In the genomic region with DNA sequence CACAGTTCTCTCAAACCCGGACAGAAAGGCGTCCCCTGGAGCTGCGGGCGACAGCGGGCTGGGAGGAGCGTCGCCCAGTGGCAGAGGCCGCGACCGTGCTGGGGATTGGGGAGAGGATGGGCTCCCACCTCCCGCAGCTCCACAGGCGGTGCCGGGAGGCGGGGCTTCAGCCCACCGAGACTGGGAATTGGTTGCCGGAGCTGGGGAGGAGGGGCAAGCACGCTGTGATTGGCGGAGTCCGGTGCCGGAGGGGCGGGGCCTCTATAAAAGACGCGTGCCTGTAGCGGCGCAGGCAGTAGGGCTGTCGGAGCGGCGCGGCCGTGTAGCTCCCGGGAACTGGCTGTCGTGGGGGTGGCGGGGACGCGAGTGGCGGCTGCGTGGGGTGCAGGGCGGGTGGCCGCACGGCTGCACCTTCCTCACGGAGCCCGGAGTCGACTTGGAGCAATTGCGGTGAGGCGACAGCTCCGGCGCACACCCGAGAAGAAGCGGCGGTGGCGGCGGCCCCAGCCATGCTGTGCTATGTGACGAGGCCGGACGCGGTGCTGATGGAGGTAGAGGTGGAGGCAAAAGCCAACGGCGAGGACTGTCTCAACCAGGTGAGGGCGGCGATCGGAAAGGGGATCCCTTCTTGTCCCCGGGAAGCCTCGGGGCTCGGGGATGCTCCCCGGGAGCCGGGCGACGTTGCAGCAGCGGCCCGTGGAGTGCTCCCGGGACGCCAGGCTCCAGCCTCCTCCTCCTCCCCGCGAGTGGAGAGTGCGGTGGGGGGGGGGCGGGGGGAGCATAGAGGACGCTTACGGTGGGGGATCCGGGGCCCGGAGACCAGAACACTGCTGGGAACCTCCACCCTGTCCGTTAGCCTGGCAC, we compare ENCODE assay signal across 8 mouse cellular contexts. TPM values are rescaled to one million over a fixed set of nuclear protein-coding genes. Genes with fewer than 3 reads are reported as not detected.
DNase-seq lines count a peak whose midpoint lies in the region; ATAC-seq and TF ChIP-seq lines count a peak whose summit lies in the region.

TSS of gene Mylip (plus strand) at position 295 of the 864 bp plus-strand sequence.

- intact Hi-C loops in heart, adult 2 months (cut with DNase I), result loop anchor here (1.0 to 5.0 kb wide), 5 partner anchors 53 to 357 kb away; no protein-coding TSS in a partner anchor

- no peaks in the 10 kb centered on the region for H3K9me3 ChIP-seq in embryonic facial prominence, embryonic 14.5 days (ENCODE audit: control insufficient read depth, low read length)
- H3K9me3 ChIP-seq in limb, embryonic 12.5 days, result no peaks in the 10 kb centered on the region
- H3K9me3 ChIP-seq in midbrain, embryonic 14.5 days (ENCODE audit: control insufficient read depth, low read length), result no peaks in the 10 kb centered on the region

- TF ChIP-seq CTCF in bone marrow, adult 2 months (IDR thresholded peaks at IDR 0.05; ENCODE audit: control insufficient read depth, insufficient read depth, low read length), result peak; percentile 22; the same call in 1 of the 2 replicates
- peak; percentile 75 for TF ChIP-seq CTCF in heart, adult 2 months (IDR thresholded peaks at IDR 0.05)

- peak within 1 kb of the TSS; percentile 87 for H3K9ac ChIP-seq in embryonic facial prominence, embryonic 14.5 days (ENCODE audit: low read depth, low read length)
- peak within 1 kb of the TSS; percentile 92 for H3K9ac ChIP-seq in heart, adult 2 months (ENCODE audit: low read depth, low read length)
- H3K9ac ChIP-seq in limb, embryonic 12.5 days (replicated peaks), result peak within 1 kb of the TSS; percentile 89
- peak within 1 kb of the TSS; percentile 74 for H3K9ac ChIP-seq in midbrain, embryonic 14.5 days (replicated peaks; ENCODE audit: low read length)

- 0 out of 2 replicates have a peak, but pooled peaks have one; percentile 49 for TF ChIP-seq EP300 in heart, adult 2 months (IDR thresholded peaks at IDR 0.05; ENCODE audit: insufficient read depth, low read depth, low read length)

- peaks cover 3% of the 10 kb centered on the region; the same call in 1 of the 2 replicates for H3K36me3 ChIP-seq in embryonic facial prominence, embryonic 14.5 days (ENCODE audit: control insufficient read depth, insufficient read depth, low read length)
- H3K36me3 ChIP-seq in heart, adult 2 months (ENCODE audit: control insufficient read depth, insufficient read depth, low read length), result peaks cover 21% of the 10 kb centered on the region
- peaks cover 7% of the 10 kb centered on the region; the same call in 1 of the 2 replicates for H3K36me3 ChIP-seq in limb, embryonic 12.5 days
- H3K36me3 ChIP-seq in midbrain, embryonic 14.5 days (ENCODE audit: control insufficient read depth, insufficient read depth, low read length), result no peaks in the 10 kb centered on the region

- peaks cover 2% of the 10 kb centered on the region for H3K79me2 ChIP-seq in heart, adult 2 months (replicated peaks; ENCODE audit: control insufficient read depth, insufficient read depth, low read length)

- H3K27ac ChIP-seq in bone marrow, adult 2 months (ENCODE audit: control insufficient read depth, insufficient read depth, low read depth, low read length, poor library complexity), result peak within 1 kb of the TSS; percentile 79
- H3K27ac ChIP-seq in embryonic facial prominence, embryonic 14.5 days (replicated peaks; ENCODE audit: low read depth, low read length), result peak within 1 kb of the TSS; percentile 90
- peak within 1 kb of the TSS; percentile 91 for H3K27ac ChIP-seq in heart, adult 2 months
- peak within 1 kb of the TSS; percentile 94 for H3K27ac ChIP-seq in limb, embryonic 12.5 days
- H3K27ac ChIP-seq in midbrain, embryonic 14.5 days (replicated peaks; ENCODE audit: low read depth, low read length), result peak within 1 kb of the TSS; percentile 71

- peak; percentile 94 for ATAC-seq in embryonic facial prominence, embryonic 14.5 days (ENCODE audit: low read depth)
- peak; percentile 94 for ATAC-seq in limb, embryonic 12.5 days (ENCODE audit: insufficient number of reproducible peaks, insufficient read depth, low FRiP score, low TSS enrichment, low read depth)
- ATAC-seq in midbrain, embryonic 14.5 days (ENCODE audit: low FRiP score, low TSS enrichment), result peak; percentile 96

- H3K27me3 ChIP-seq in embryonic facial prominence, embryonic 14.5 days (replicated peaks; ENCODE audit: control insufficient read depth, insufficient read depth, low read length), result no peaks in the 10 kb centered on the region
- H3K27me3 ChIP-seq in heart, adult 2 months (ENCODE audit: control insufficient read depth, insufficient read depth, low read length), result no peaks in the 10 kb centered on the region
- no peaks in the 10 kb centered on the region for H3K27me3 ChIP-seq in limb, embryonic 12.5 days
- H3K27me3 ChIP-seq in midbrain, embryonic 14.5 days (ENCODE audit: control insufficient read depth, insufficient read depth, low read length), result 0 out of 2 replicates have a peak, but pooled peaks cover 4% of the 10 kb centered on the region

- under 1% methylated on average over 73 of the region's 81 CpGs for WGBS in bone marrow, adult 2 months
- under 1% methylated on average over 53 of the region's 81 CpGs for WGBS in embryonic facial prominence, embryonic 14.5 days
- under 1% methylated on average over 78 of the region's 81 CpGs for WGBS in heart, adult 2 months
- under 1% methylated on average over 81 of the region's 81 CpGs for WGBS in limb, embryonic 12.5 days
- under 1% methylated on average over 76 of the region's 81 CpGs for WGBS in midbrain, embryonic 14.5 days

- peaks cover 3% of the 10 kb centered on the region; the same call in 1 of the 2 replicates for H3K4me1 ChIP-seq in bone marrow, adult 2 months (ENCODE audit: control insufficient read depth, insufficient read depth, low read length)
- H3K4me1 ChIP-seq in embryonic facial prominence, embryonic 14.5 days (ENCODE audit: control insufficient read depth, insufficient read depth, low read length), result peaks cover 22% of the 10 kb centered on the region
- H3K4me1 ChIP-seq in heart, adult 2 months (ENCODE audit: control insufficient read depth, insufficient read depth, low read length), result peaks cover 3% of the 10 kb centered on the region
- peaks cover 22% of the 10 kb centered on the region for H3K4me1 ChIP-seq in limb, embryonic 12.5 days (replicated peaks)
- peaks cover 15% of the 10 kb centered on the region for H3K4me1 ChIP-seq in midbrain, embryonic 14.5 days (ENCODE audit: control insufficient read depth, insufficient read depth, low read length)

- TF ChIP-seq POLR2A in bone marrow, adult 2 months (IDR thresholded peaks at IDR 0.05; ENCODE audit: borderline replicate concordance, control insufficient read depth, low read depth, low read length), result peak; percentile 100
- TF ChIP-seq POLR2A in heart, adult 2 months (IDR thresholded peaks at IDR 0.05; ENCODE audit: insufficient read depth, low read depth, low read length), result peak; percentile 99

- peak within 1 kb of the TSS; percentile 71 for H3K4me2 ChIP-seq in embryonic facial prominence, embryonic 14.5 days (ENCODE audit: low read depth, low read length)
- peak within 1 kb of the TSS; percentile 84 for H3K4me2 ChIP-seq in limb, embryonic 12.5 days
- peak within 1 kb of the TSS; percentile 97 for H3K4me2 ChIP-seq in midbrain, embryonic 14.5 days (ENCODE audit: low read length)

- H3K4me3 ChIP-seq in bone marrow, adult 2 months (replicated peaks; ENCODE audit: control insufficient read depth, low read depth, low read length), result peak within 1 kb of the TSS; percentile 89
- peak within 1 kb of the TSS; percentile 65 for H3K4me3 ChIP-seq in embryonic facial prominence, embryonic 14.5 days (ENCODE audit: low read depth, low read length)
- peak within 1 kb of the TSS; percentile 95 for H3K4me3 ChIP-seq in heart, adult 2 months
- peak within 1 kb of the TSS; percentile 92 for H3K4me3 ChIP-seq in limb, embryonic 12.5 days (replicated peaks)
- peak within 1 kb of the TSS; percentile 70 for H3K4me3 ChIP-seq in midbrain, embryonic 14.5 days (replicated peaks; ENCODE audit: low read depth, low read length)

- DNase-seq in 416B (ENCODE audit: low read depth), result peak; percentile 97
- peak; percentile 99 for DNase-seq in embryonic facial prominence, embryonic 14.5 days (ENCODE audit: low spot score)
- peak; percentile 99 to 100 for DNase-seq in heart, adult 2 months
- peak; percentile 98 to 99 for DNase-seq in kidney, adult 8-10 months
- peak; percentile 98 for DNase-seq in midbrain, embryonic 14.5 days
- peak; percentile 98 for DNase-seq in spleen, adult 12 weeks (ENCODE audit: low spot score)

RNA-seq across cellular contexts. Expression of gene Mylip, which starts in this region (rescaled TPM):
- 19.3 and 20.0 TPM in 2 replicates for polyA plus RNA-seq in bone marrow, adult 2 months (2011; ENCODE audit: insufficient read depth, insufficient read length, low replicate concordance, missing spikeins)
- polyA plus RNA-seq in embryonic facial prominence, embryonic 14.5 days (2014; fragmentation: Nextera tagmentation; extraction: Ambion mirVana), result 10.4 and 11.2 TPM in 2 replicates
- 10 to 100 TPM; 16.8 to 27.1 TPM for total RNA-seq in heart, adult 2 months (2021)
- 10.5 and 13.6 TPM in 2 replicates for polyA plus RNA-seq in heart, adult 2 months (2012; rRNA removed)
- 25.4 and 25.6 TPM in 2 replicates for polyA plus RNA-seq in limb, embryonic 12.5 days (2016; fragmentation: Nextera tagmentation; extraction: Ambion mirVana)
- 3.0 and 4.1 TPM in 2 replicates for polyA plus RNA-seq in midbrain, embryonic 14.5 days (2014; fragmentation: Nextera tagmentation; extraction: Ambion mirVana)

Comparison
In these comparisons a context has a peak if more than half of its experiments do, and no peak if none do; other contexts are left out.
1. Peak in every context shown above with its lines: DNase-seq, ATAC-seq, H3K4me3 ChIP-seq and H3K27ac ChIP-seq.